Mouse (Mus musculus): Measurements from ENCODE around the gene 5730522E02Rik. TPM values are rescaled to one million over a fixed set of nuclear protein-coding genes. Genes with fewer than 3 reads are reported as not detected.

Gene 5730522E02Rik
- total and polyA plus RNA-seq, 3 experiments = not detected

DNA sequence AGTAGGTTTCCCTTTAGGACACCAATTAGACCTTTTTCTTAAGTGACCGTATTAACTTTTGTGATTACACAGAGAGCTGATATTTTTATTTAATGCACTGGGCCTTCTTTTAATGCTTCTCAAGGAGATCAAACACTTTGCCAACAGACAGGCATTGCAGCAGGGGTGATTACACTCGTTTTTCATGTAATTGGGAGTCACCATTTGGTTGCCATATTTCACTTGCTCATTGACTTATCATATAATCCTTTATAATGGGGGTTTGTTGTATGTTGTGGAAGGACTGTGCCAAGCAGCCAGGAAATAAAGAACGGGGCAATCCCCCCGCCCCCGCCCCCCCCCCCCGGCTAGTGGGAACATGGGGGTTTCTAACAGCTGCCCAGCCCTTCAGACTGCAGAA is 135.0 kb downstream of the 5730522E02Rik start:
- H3K9me3 ChIP-seq (replicated peaks; ENCODE audit: insufficient read depth, low read length) = no peaks in the 10 kb centered on the region
- no peak for DNase-seq (ENCODE audit: low read depth, low spot score)
- H3K36me3 ChIP-seq (ENCODE audit: control insufficient read depth in 1 of 2, insufficient read depth in 2 of 2, low read length in 2 of 2) = no peaks in the 10 kb centered on the region
- no peaks in the 10 kb centered on the region; a peak in 2 of 4 replicates for H3K27me3 ChIP-seq (ENCODE audit: control insufficient read depth in 1 of 2, insufficient read depth in 2 of 2, low read length in 2 of 2)
- no peak overlapping the region for H3K27ac ChIP-seq (ENCODE audit: control insufficient read depth, low read depth, low read length)
- no peak for TF ChIP-seq HCFC1 (IDR thresholded peaks at IDR 0.05; ENCODE audit: low read depth, low read length)
- no peak for TF ChIP-seq MXI1 (IDR thresholded peaks at IDR 0.05; ENCODE audit: low read depth, low read length)
- TF ChIP-seq TAL1 (IDR thresholded peaks at IDR 0.05; ENCODE audit: low read length) = no peak
- TF ChIP-seq USF2 (IDR thresholded peaks at IDR 0.05; ENCODE audit: borderline replicate concordance in 1 of 2, insufficient read depth in 1 of 2, low read depth in 1 of 2, low read length in 2 of 2) = no peak
- no peak for TF ChIP-seq RCOR1 (IDR thresholded peaks at IDR 0.05; ENCODE audit: low read depth, low read length)
- no peak overlapping the region for H3K4me3 ChIP-seq (ENCODE audit: control insufficient read depth in 1 of 2, insufficient read depth in 1 of 2, low read depth in 2 of 2, low read length in 2 of 2)
- H3K9ac ChIP-seq (ENCODE audit: control insufficient read depth, low read depth, low read length, poor library complexity, severe bottlenecking) = no peak overlapping the region
- no peaks in the 10 kb centered on the region for H3K79me2 ChIP-seq (ENCODE audit: control insufficient read depth, insufficient read depth, low read length, poor library complexity)
- H3K4me1 ChIP-seq (ENCODE audit: control insufficient read depth in 1 of 2, insufficient read depth in 2 of 2, low read length in 2 of 2) = no peaks in the 10 kb centered on the region

DNA sequence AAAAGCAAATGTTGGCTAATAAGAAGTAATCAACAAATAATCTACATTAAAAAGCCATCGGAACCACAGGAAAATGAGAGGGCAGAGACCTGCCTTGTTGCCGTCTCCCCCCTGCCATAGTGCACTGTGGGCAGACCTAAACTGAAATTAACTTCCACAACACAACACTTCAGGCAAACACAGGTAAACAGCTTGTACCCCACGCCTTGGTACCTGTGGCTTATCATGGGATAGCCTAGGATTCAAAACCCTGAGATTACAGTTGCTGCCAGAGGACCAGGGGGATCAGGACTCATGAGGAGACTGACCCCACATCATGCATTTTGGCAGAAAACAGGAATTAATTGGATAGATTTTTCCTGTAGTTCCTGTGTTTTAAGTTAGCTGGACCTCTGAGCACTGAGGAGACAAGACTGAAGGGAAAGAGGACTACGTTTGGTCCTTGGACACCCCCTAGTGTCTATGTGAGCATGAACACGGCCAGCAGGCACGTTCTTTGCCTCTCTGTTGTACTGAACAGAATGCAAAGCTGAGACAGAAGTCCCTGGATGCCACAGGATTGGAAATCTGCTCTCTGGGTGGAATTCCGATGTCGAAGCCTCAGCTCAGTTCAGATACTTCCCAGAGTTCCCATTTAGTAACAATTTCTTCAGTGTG is 136.8 kb downstream of the 5730522E02Rik start:
- peak; percentile 6 for DNase-seq (ENCODE audit: low read depth, low spot score)
- H3K4me1 ChIP-seq (ENCODE audit: control insufficient read depth in 1 of 2, insufficient read depth in 2 of 2, low read length in 2 of 2) = no peaks in the 10 kb centered on the region
- no peak for TF ChIP-seq ZKSCAN1 (IDR thresholded peaks at IDR 0.05; ENCODE audit: low read depth, low read length)
- no peak for TF ChIP-seq MYC (IDR thresholded peaks at IDR 0.05; ENCODE audit: low read depth, low read length)
- no peak for TF ChIP-seq ZNF384 (IDR thresholded peaks at IDR 0.05; ENCODE audit: low read depth, low read length)
- TF ChIP-seq RAD21 (IDR thresholded peaks at IDR 0.05; ENCODE audit: low read depth, low read length) = peak; percentile 19
- TF ChIP-seq CTCF (IDR thresholded peaks at IDR 0.05 in 2 of 3, conservative IDR thresholded peaks at IDR 0.05 in 1 of 3; ENCODE audit: control insufficient read depth in 1 of 3, insufficient read depth in 1 of 3, low read depth in 2 of 3, low read length in 3 of 3, poor library complexity in 1 of 3, severe bottlenecking in 1 of 3) = peak in 2 of 3 experiments; percentile 20 to 23; a peak in 2 of 6 replicates
- TF ChIP-seq SMC3 (IDR thresholded peaks at IDR 0.05; ENCODE audit: low read depth, low read length) = peak; percentile 18; the same call in 1 of the 2 replicates
- TF ChIP-seq USF2 (IDR thresholded peaks at IDR 0.05; ENCODE audit: borderline replicate concordance in 1 of 2, insufficient read depth in 1 of 2, low read depth in 1 of 2, low read length in 2 of 2) = no peak
- TF ChIP-seq ZC3H11A (IDR thresholded peaks at IDR 0.05; ENCODE audit: low read depth, low read length) = no peak
- TF ChIP-seq ELF1 (IDR thresholded peaks at IDR 0.05; ENCODE audit: low read depth, low read length) = no peak
- no peak for TF ChIP-seq CHD2 (IDR thresholded peaks at IDR 0.05; ENCODE audit: low read length)
- no peaks in the 10 kb centered on the region for H3K36me3 ChIP-seq (ENCODE audit: control insufficient read depth in 1 of 2, insufficient read depth in 2 of 2, low read length in 2 of 2)
- H3K79me2 ChIP-seq (ENCODE audit: control insufficient read depth, insufficient read depth, low read length, poor library complexity) = no peaks in the 10 kb centered on the region
- no peak overlapping the region for H3K9ac ChIP-seq (ENCODE audit: control insufficient read depth, low read depth, low read length, poor library complexity, severe bottlenecking)
- no peak overlapping the region for H3K4me3 ChIP-seq (ENCODE audit: control insufficient read depth in 1 of 2, insufficient read depth in 1 of 2, low read depth in 2 of 2, low read length in 2 of 2)
- H3K27me3 ChIP-seq (ENCODE audit: control insufficient read depth in 1 of 2, insufficient read depth in 2 of 2, low read length in 2 of 2) = no peaks in the 10 kb centered on the region; a peak in 2 of 4 replicates
- no peak overlapping the region for H3K27ac ChIP-seq (ENCODE audit: control insufficient read depth, low read depth, low read length)
- no peaks in the 10 kb centered on the region for H3K9me3 ChIP-seq (replicated peaks; ENCODE audit: insufficient read depth, low read length)

Data from MEL (cell line).